Mouse (Mus musculus) embryonic facial prominence, embryonic 10.5 days (tissue): ENCODE data around the gene Cldnd2. TPM values are rescaled to one million over a fixed set of nuclear protein-coding genes. Genes with fewer than 3 reads are reported as not detected.
"Not testable (repeated sequence)": the region's sequence is repeated elsewhere in the genome, so short reads cannot be mapped to it uniquely, and the experiment has no call there.

Experiments used
- DNase-seq: peaks from one replicate; pipeline ENCODE4 v3.0.0-alpha.2; 2017; ENCODE audit warnings: low spot score
- H3K27ac ChIP-seq: fragments of 300-500 bp; sonication (generic); replicated peaks from 2 replicates; pipeline ENCODE4 v1.5.1; 2016; ENCODE audit warnings: mild to moderate bottlenecking
- H3K27me3 ChIP-seq: fragments of 300-500 bp; sonication (generic); replicated peaks from 2 replicates; pipeline ENCODE4 v1.6.1; 2016; ENCODE audit warnings: low read depth, mild to moderate bottlenecking; ENCODE audit not compliant: poor library complexity, severe bottlenecking
- H3K36me3 ChIP-seq: fragments of 300-500 bp; sonication (generic); replicated peaks from 2 replicates; pipeline ENCODE4 v1.6.1; 2016; ENCODE audit warnings: mild to moderate bottlenecking, moderate library complexity
- H3K4me1 ChIP-seq: fragments of 300-500 bp; sonication (generic); 2 replicates; pipeline ENCODE4 v1.6.1; 2016
- H3K4me3 ChIP-seq: fragments of 300-500 bp; sonication (generic); 2 replicates; pipeline ENCODE4 v1.5.1; 2016; ENCODE audit warnings: mild to moderate bottlenecking, moderate library complexity
- H3K9me3 ChIP-seq: fragments of 300-500 bp; sonication (generic); 2 replicates; pipeline ENCODE4 v1.6.1; 2016; ENCODE audit warnings: mild to moderate bottlenecking
- WGBS: fragments of 180-500 bp; shearing (Covaris S2); methylation state at CpG from one replicate; pipeline ENCODE4 v1.1.7; 2016; 5-methylcytosine and 5-hydroxymethylcytosine counted together
- polyA plus RNA-seq: library from polyadenylated mRNA; unstranded; fragments of >200 nt; fragmentation: Nextera tagmentation; extraction: Ambion mirVana; gene quantifications from 2 replicates; pipeline ENCODE4 v1.2.1, GENCODE M21; 2016

The Cldnd2 gene
- not detected in 2 replicates for polyA plus RNA-seq

- Histone ChIP-seq H3K4me3 (no peak within 1 kb of the TSS), H3K27me3 (no peaks in the 10 kb centered on the region), H3K4me1 (peaks cover 19% of the 10 kb centered on the region), H3K27ac (no peak within 1 kb of the TSS), H3K9me3 (no peaks in the 10 kb centered on the region), H3K36me3 (no peaks in the 10 kb centered on the region)
- DNase-seq, result no peak
- WGBS, result 83% methylated on average over 6 of the region's 6 CpGs
Observed at GRCm38 (mm10) chr7:43440482-43440881, at the start of gene Cldnd2. Cldnd2 (plus strand) TSS chr7:43440782.

- no peaks in the 10 kb centered on the region for H3K36me3 ChIP-seq
- H3K9me3 ChIP-seq, result no peaks in the 10 kb centered on the region
- no peak for DNase-seq
- no peaks in the 10 kb centered on the region for H3K27me3 ChIP-seq
- H3K4me3 ChIP-seq, result no peak overlapping the region
- no peaks in the 10 kb centered on the region for H3K4me1 ChIP-seq
- 83% methylated on average over 8 of the region's 8 CpGs for WGBS
- H3K27ac ChIP-seq, result no peak overlapping the region
Observed at GRCm38 (mm10) chr7:43392349-43393121, 48.0 kb upstream of the Cldnd2 start.

DNA sequence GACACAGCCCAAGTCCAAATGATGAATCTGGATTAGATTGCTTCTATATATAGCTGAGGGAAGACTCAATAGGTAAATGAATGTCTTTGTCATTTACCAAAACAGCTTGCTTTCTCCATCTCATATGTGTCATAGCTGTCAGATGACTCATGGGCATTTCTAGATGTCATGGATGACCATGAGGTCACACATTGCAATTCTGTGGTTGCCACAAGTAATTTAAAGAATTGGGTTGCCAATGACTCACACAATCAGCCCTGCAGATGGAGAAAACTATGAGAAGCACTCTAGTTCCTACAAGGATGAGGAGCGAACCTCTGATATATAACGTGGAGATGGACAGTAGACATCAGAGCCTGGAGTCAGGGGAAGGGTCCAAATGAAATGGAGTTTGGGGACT lies 41.1 kb upstream of the Cldnd2 start:
- Histone ChIP-seq H3K9me3 (no peaks in the 10 kb centered on the region), H3K4me1 (no peaks in the 10 kb centered on the region), H3K27ac (no peak overlapping the region), H3K4me3 (no peak overlapping the region), H3K27me3 (no peaks in the 10 kb centered on the region), H3K36me3 (no peaks in the 10 kb centered on the region)
- DNase-seq, result no peak
- WGBS, result 88% methylated on average over 2 of the region's 2 CpGs

DNA sequence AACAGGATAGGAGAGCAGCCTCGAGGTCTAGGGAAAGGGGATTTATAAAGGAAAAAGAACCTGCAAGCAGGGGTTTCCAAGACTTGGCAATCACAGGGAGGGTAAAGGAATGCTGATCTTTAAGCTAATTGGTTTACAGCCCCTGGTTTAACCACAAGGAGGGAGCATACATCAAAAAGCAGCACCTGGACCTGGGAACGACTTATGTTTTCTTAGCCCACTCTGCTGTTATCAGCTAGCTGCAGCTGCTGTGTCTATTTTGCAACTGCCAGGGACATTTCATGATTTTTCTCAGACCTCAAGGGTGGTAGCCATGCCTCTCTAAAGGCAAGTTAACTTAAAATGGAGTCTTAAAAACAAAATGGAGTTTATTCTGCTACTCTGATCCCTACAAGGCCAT lies 37.9 kb upstream of the Cldnd2 start:
- no peaks in the 10 kb centered on the region for H3K27me3 ChIP-seq
- H3K9me3 ChIP-seq, result no peaks in the 10 kb centered on the region
- 62% methylated on average over 2 of the region's 2 CpGs for WGBS
- no peak overlapping the region for H3K4me3 ChIP-seq
- DNase-seq, result no peak
- no peaks in the 10 kb centered on the region for H3K36me3 ChIP-seq
- H3K27ac ChIP-seq, result no peak overlapping the region
- H3K4me1 ChIP-seq, result no peaks in the 10 kb centered on the region

GRCm38 (mm10) chr7:43407573-43407972 lies 33.0 kb upstream of the Cldnd2 start:
- Histone ChIP-seq H3K4me1 (peaks cover 5% of the 10 kb centered on the region), H3K27ac (no peak overlapping the region), H3K27me3 (no peaks in the 10 kb centered on the region), H3K4me3 (no peak overlapping the region), H3K9me3 (no peaks in the 10 kb centered on the region), H3K36me3 (no peaks in the 10 kb centered on the region)
- no peak for DNase-seq
- 86% methylated on average over 3 of the region's 3 CpGs for WGBS

- no peak within 1 kb of the TSS for H3K4me3 ChIP-seq
- no peak for DNase-seq
- H3K4me1 ChIP-seq, result peaks cover 5% of the 10 kb centered on the region
- no peak within 1 kb of the TSS for H3K27ac ChIP-seq
- H3K9me3 ChIP-seq, result no peaks in the 10 kb centered on the region
- H3K36me3 ChIP-seq, result no peaks in the 10 kb centered on the region
- 73% methylated on average over 4 of the region's 4 CpGs for WGBS
- H3K27me3 ChIP-seq, result no peaks in the 10 kb centered on the region
Observed at GRCm38 (mm10) chr7:43408131-43408553, 32.4 kb upstream of the Cldnd2 start, which contains the start of gene Siglecg. Siglecg (plus strand) TSS chr7:43408204.

DNA sequence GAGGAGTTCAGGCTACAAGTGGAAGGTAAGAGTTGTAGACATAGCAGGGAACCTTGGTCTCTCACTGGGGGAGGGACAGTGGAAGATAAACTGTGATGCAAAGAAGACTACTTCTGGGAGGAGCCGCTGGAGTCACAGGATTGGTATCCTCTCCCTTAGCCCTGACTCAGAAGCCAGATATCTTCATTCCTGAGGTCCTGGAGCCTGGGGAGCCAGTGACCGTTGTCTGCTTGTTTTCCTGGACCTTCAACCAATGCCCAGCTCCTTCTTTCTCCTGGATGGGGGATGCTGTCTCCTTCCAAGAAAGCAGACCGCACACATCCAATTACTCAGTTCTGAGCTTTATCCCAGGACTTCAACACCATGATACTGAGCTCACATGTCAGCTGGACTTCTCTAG lies 31.5 kb upstream of the Cldnd2 start:
- H3K4me3 ChIP-seq, result no peak overlapping the region
- H3K27ac ChIP-seq, result no peak overlapping the region
- H3K27me3 ChIP-seq, result no peaks in the 10 kb centered on the region
- 80% methylated on average over 3 of the region's 3 CpGs for WGBS
- DNase-seq, result no peak
- H3K4me1 ChIP-seq, result peaks cover 5% of the 10 kb centered on the region
- no peaks in the 10 kb centered on the region for H3K36me3 ChIP-seq
- H3K9me3 ChIP-seq, result no peaks in the 10 kb centered on the region

- H3K9me3 ChIP-seq, result not testable (repeated sequence)
- 31% methylated on average over 4 of the region's 4 CpGs for WGBS
- DNase-seq, result peak; percentile 13
Observed at GRCm38 (mm10) chr7:43411724-43412123, 28.9 kb upstream of the Cldnd2 start.

GRCm38 (mm10) chr7:43417298-43417697 lies 23.3 kb upstream of the Cldnd2 start:
- DNase-seq, result peak; percentile 13
- H3K4me3 ChIP-seq, result no peak overlapping the region
- H3K27ac ChIP-seq, result no peak overlapping the region
- H3K4me1 ChIP-seq, result no peaks in the 10 kb centered on the region; the same call in 1 of the 2 replicates
- no peaks in the 10 kb centered on the region for H3K27me3 ChIP-seq
- no peaks in the 10 kb centered on the region for H3K36me3 ChIP-seq
- WGBS, result 86% methylated on average over 10 of the region's 10 CpGs
- peaks cover 11% of the 10 kb centered on the region for H3K9me3 ChIP-seq

More at GRCm38 (mm10) chr7:43411724-43412123, 28.9 kb upstream of the Cldnd2 start:
- not testable (repeated sequence) for H3K4me3 ChIP-seq, H3K36me3 ChIP-seq, H3K27me3 ChIP-seq, H3K4me1 ChIP-seq
- H3K27ac ChIP-seq, result 0 out of 2 replicates have a peak overlapping the region, but pooled peaks have one; percentile 6

GRCm38 (mm10) chr7:43422995-43423617 lies 17.5 kb upstream of the Cldnd2 start:
- 0 out of 2 replicates have a peak, but pooled peaks cover 7% of the 10 kb centered on the region for H3K4me1 ChIP-seq
- peak overlapping the region; percentile 27; the same call in 1 of the 2 replicates for H3K4me3 ChIP-seq
- no peaks in the 10 kb centered on the region for H3K36me3 ChIP-seq
- H3K27me3 ChIP-seq, result no peaks in the 10 kb centered on the region
- peak; percentile 83 for DNase-seq
- 0 out of 2 replicates have a peak, but pooled peaks cover 2% of the 10 kb centered on the region for H3K9me3 ChIP-seq
- H3K27ac ChIP-seq, result no peak overlapping the region
- WGBS, result 12% methylated on average over 11 of the region's 11 CpGs

DNA sequence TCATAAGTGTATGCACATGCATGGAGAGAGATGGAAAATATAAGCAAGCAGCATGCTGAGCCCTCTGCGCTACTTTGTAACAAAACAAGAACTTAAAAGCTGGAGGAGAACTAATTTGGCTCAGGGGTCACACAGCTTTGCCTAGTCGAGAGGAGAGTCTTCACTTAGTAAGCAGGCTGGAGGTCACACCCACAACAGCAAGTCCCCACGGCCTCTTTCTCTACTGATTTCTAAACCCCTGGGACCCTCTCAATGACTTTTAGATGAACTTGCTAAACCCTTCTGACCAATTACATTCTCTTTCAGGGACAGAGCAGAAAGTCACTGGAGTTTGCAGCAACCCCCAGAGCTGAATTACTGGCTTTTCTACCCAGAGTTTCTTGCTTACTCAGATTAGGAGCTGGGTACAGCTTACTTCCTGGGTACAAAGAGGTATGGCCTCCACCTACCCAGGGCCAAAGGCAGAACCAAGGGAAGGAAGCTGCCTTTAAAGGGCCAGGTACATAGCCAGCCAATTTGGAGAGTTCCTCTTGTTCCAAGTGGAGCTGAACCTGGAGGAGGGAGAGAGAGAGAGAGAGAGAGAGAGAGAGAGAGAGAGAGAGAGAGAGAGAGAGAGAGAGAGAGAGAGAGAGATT lies 16.5 kb upstream of the Cldnd2 start:
- H3K4me3 ChIP-seq, result no peak overlapping the region
- DNase-seq, result no peak
- H3K4me1 ChIP-seq, result 0 out of 2 replicates have a peak, but pooled peaks cover 7% of the 10 kb centered on the region
- H3K9me3 ChIP-seq, result no peaks in the 10 kb centered on the region
- no peaks in the 10 kb centered on the region for H3K36me3 ChIP-seq
- 66% methylated on average over 3 of the region's 3 CpGs for WGBS
- H3K27me3 ChIP-seq, result no peaks in the 10 kb centered on the region
- H3K27ac ChIP-seq, result no peak overlapping the region

DNA sequence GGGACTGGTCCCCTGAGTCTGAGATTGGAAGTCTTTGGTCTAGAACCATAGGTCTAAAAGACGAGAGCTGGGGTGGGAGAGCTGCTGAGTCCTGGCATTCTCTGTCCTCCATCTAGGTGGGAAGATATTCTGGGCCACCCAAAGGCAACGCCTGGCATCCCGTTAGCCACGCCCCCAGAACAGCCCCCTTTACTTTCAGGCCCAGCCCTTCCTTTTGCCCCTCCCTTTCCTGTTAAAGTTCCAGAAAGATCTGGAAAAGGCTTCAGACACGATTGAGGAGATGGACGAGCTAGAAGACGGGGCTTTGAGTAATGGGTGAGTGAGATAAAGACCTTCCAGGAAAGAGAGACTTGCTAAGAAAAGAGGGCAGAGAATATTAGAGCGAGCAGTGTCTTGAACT lies 13.2 kb upstream of the Cldnd2 start, which contains the start of gene Lim2:
TSS of gene Lim2 (plus strand) at position 265 of the 400 bp plus-strand sequence.
- no peak for DNase-seq
- 83% methylated on average over 8 of the region's 8 CpGs for WGBS
- Histone ChIP-seq H3K9me3 (no peaks in the 10 kb centered on the region), H3K4me3 (no peak within 1 kb of the TSS), H3K36me3 (no peaks in the 10 kb centered on the region), H3K27me3 (no peaks in the 10 kb centered on the region), H3K27ac (no peak within 1 kb of the TSS), H3K4me1 (0 out of 2 replicates have a peak, but pooled peaks cover 7% of the 10 kb centered on the region)
